Mouse (Mus musculus) gastrocnemius, postnatal 36 days (tissue): ENCODE measurements around the gene Gzmn. TPM values are rescaled to one million over a fixed set of nuclear protein-coding genes. Genes with fewer than 3 reads are reported as not detected.
"Not testable (repeated sequence)": the region's sequence is repeated elsewhere in the genome, so short reads cannot be mapped to it uniquely, and the experiment has no call there.

Experiments used
- DNase-seq, 2 experiments: peaks; one replicate each; pipeline ENCODE4 v3.0.0; 2022
- intact Hi-C: fragments of 180-260 bp; cut with DNase I; formaldehyde crosslinking; loops from one replicate; pipeline ENCODE4 v1.15.1; 2025
- long read RNA-seq, 2 experiments: library from polyadenylated mRNA; stranded (forward); transcript quantifications; one replicate each; pipeline ENCODE4 v2.0.0; 2021
- total RNA-seq, 2 experiments: library from RNA; stranded (reverse); gene quantifications; 2 replicates each; pipeline ENCODE4 v1.2.3; 2021

The Gzmn gene
- total RNA-seq = not detected
- long read RNA-seq, experiment 1 = 0 reads
- long read RNA-seq, experiment 2 = 0 reads

DNA sequence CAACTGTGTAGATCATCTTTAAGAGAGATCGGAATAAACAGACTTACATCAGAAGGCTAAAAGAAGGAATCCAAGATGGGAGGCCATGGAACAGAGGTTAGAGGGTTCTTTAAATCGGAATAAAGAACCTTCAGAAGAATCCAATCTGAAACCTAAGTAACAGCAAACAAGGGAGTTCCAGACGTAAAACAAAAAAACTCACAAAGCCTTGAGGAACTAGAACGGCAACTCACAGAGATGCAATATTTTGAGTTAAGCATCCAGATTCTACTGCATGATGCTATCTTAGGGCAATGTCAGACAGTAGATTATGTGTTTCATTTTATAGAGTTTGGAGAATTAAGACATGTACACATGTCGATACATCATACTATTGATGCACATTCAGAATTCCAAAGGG, at the start of gene Gzmn:
TSS of gene Gzmn (minus strand) at position 101 of the 400 bp plus-strand sequence.
- no peak for DNase-seq
- intact Hi-C loops = no loop called here

DNA sequence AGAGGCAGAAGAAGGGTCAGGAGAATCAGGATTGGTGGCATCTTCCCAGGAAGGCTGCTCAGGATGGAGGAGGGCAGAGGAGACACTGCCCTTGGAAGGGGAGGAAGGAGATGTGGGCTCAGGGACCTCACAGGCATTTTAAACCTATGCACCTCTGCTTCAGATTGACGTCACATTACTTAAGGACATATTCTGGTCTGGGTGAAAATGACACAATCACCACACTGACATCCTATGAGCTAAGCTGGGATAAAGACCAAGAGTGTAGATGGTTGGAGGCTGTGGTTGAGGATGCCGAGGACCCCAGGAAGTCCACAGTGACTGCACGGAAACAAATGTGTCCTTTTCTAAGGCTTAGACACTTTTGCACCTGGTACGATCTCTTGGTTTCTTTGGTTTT, 36.9 kb upstream of the Gzmn start, which contains the start of gene Gzmf:
TSS of gene Gzmf (minus strand) at position 101 of the 400 bp plus-strand sequence.
- no peak for DNase-seq
- intact Hi-C loops = no loop called here

DNA sequence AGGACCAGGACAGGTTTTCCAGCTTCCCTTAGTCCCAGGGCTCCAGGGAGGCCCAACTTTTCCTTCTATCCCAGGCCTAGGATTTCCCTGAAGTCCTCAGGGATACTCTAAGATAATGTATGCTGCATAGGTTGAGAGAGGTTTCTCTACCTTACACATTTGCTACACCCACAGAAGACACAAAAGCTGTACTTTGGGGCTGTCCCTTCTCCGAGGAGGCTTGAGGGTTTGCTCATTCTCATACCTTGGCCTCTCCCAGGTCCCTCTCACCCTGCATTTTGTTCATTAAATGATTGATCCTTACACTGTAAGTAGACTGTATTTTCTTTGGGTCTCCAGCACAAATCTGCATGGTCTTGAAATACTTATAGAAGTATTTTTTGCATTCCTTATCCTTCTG, 31.2 kb upstream of the Gzmn start:
- intact Hi-C loops = loop anchor here (5.0 kb wide), 1 partner anchor 97 kb away; no protein-coding TSS in a partner anchor
- no peak for DNase-seq

DNA sequence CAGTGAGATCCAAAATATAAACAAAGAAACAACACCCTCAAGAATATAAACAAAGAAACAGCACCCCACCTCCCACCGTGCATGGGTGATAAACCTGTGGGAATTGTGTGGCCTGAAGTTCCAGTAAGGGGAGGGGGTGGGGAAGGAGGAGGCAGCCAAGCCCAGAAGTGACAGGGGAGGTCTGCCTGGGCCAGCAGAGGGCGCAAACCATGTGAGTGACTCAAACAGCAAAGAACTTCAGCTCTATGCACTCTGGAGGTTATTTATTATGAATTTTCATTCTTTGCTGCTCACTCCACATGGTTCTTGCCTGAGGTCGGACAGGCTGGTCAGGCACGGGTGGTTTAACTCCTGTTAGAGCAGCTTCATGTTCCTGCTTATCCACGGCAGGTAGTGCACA, 30.6 kb upstream of the Gzmn start:
- not testable (repeated sequence) for DNase-seq
- intact Hi-C loops = loop anchor here (5.0 kb wide), 1 partner anchor 97 kb away; no protein-coding TSS in a partner anchor

DNA sequence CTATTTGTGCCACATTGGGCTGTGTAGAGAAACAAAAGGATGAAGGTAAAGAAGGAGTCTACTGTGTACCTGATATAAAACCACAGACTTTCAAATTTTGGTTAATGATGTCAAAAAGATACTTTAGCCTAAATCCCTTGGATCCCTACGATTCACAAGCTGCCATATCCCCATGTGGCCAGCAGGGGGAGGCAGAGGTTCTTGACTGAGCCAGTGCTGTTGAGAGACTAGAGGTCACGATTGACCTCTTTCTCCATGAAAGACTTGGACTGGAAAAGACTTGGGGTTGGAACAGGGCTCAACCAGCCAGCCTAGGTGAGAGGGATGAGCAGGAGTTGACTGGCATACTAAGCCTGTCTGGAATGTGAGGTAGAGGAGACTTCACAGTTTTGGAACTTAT, 29.6 kb upstream of the Gzmn start:
- intact Hi-C loops = no loop called here

DNA sequence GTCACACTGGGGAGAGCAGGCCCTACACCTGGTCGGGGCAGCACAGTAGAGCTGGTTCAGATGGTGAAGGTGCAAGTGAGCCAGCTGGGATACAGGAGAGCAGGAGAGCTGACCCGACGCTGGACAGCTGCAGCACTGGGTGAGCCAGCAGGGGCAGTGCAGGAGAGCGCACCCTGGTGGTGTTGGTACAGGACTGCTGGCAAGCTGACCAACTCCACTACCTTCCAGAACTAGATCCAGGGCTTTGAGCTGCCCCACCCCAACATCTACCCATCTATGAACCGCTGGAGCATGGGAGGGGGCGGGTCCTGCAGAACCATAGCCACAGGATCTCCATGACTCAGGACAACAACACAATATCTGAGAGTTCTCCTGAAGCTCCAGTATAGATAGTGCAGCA, 12.5 kb upstream of the Gzmn start:
- intact Hi-C loops = no loop called here
- DNase-seq = no peak

More for the DNA sequence above, 29.6 kb upstream of the Gzmn start:
- DNase-seq = peak; percentile 15 to 39

DNA sequence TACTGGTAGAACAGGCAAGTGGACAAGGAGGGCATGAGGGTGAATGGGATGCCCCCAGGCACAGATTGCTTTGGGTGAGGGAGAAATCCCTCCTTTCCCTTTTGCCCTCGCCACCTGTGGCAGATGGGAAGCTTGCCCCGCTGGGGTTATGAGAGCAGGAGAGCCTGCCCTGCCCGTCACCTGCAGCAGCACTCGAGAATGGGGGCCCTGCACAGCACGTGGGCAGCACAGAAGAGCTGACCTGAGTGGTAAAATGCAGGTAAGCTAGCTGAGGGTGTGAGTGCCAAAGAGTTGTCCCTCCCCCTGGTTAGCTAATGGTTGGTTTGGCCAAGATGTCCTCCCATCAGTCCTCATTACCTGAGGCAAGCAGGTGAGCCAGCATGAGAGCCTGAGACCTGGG, 12.1 kb upstream of the Gzmn start:
- intact Hi-C loops = no loop called here
- DNase-seq = no peak

DNA sequence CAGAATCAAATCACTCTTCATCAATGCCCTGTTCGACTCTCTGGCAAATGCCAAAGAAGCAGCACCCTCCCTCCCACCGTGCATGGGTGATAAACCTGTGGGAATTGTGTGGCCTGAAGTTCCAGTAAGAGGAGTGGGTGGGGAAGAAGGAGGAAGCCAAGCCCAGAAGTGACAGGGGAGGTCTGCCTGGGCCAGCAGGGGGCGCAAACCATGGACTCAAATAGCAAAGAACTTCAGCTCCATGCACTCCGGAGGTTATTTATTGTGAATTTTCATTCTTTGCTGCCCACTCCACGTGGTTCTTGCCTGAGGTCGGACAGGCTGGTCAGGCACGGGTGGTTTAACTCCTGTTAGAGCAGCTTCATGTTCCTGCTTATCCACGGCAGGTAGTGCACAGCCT, 3.3 kb upstream of the Gzmn start:
- DNase-seq, intact Hi-C loops: not testable (repeated sequence)

DNA sequence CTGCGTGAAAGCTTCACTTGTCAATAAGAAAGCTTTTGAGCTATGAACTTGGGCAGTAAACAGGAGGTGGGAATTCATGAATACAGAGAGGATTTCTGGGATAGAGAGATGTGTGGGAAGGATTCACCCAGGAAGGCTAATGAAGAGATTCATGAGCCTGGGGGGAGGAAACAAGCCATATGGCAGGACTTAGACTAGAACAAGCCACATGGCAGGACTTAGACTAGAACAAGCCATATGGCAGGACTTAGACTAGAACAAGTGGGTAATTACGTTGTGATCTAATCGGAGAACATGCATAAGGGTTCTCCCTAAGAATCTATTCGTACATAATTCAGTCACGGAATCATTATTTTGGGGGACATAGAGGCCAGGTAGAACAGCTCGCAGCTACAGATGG, 1.0 kb downstream of the Gzmn start:
- no peak for DNase-seq
- intact Hi-C loops = no loop called here

DNA sequence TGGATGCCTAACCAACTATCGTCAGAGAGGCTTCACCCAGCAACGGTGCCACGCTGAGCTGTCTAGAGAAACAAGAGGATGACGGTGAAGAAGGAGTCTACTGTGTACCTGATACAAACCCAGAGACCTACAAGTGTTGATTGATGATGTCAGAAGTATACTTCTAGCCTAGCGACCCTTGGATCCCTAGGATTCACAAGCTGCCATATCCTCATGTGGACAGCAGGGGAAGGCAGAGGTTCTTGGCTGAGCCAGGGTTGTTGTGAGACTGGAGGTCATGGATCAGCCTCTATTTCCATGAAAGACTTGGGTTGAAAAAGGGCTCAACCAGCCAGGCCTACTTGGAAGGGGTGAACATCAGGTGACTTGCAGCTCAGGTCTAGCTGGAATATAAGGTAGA, 1.7 kb downstream of the Gzmn start:
- DNase-seq = no peak
- intact Hi-C loops = no loop called here

DNA sequence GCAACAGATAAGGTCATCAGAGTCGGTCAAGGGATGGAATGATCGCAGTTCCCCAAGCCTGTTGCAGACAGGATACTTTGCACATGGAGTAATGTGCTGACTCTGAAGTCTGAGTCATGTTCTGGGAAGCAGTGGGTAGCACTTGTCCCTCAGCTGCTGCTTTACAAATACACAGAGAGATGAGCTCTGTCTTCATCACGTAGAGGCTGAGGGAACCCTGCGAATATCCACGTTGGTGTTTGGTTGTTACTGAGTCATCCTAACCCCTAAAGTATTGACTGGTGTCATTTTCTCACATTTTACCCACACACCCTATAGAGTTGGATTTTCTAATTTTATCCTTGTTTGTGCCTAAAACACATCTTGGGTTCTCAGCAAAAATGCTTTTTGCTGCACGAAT, 6.4 kb downstream of the Gzmn start:
- intact Hi-C loops = no loop called here
- no peak for DNase-seq

DNA sequence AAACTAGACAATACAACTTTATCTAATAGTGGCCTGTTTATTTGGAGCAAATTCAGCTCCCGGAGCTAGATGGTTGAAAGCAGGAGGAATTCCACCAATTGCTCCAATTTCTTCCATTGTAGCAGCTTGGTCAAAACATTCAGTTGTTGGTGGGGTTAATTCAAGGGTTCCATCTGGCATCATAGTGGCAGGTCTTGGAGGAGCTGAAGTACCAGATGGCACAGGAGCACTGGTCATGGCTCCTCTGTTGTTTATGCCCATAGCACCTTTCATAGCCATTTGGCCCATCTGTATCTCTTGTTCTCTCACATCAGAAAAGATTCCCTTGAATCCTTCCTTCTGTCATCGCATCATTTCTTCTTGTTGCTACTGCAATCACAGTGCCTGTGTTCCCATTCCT, 12.3 kb downstream of the Gzmn start:
- intact Hi-C loops = no loop called here
- DNase-seq = no peak

DNA sequence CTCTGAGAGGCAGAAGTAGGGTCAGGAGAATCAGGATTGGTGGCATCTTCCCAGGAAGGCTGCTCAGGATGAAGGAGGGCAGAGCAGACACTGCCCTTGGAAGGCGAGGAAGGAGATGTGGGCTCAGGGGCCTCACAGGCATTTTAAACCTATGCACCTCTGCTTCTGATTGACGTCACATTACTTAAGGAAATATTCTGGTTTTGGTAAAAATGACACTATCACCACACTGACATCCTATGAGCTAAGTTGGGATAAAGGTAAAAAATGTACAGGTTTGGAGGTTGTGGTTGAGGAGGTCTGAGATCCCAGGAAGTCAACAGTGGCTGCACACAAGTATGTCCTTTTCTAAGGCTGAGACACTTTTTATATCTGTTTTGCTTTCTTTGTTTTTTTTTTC, 14.9 kb downstream of the Gzmn start, which contains the start of gene Gzmg:
TSS of gene Gzmg (minus strand) at position 101 of the 400 bp plus-strand sequence.
- DNase-seq, intact Hi-C loops: not testable (repeated sequence)

DNA sequence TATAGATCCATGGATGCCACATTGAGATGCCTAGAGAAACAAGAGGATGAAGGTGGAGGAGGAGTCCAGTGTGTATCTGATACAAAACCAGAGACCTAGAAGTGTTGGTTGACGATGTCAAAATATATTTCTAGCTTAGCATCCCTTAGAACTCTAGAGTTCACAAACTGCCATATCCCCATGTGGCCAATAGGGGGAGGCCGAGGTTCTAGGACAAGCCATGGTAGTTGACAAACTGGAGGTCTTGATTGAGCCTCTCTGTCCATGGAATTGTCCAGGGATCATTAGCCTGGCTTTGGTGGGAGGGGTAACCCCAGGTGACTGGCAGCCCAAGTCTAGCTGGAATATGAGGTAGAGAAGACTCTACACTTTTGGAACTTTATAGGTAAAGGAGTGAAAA, 19.1 kb downstream of the Gzmn start:
- intact Hi-C loops = loop anchor here (1.0 kb wide), 1 partner anchor 15 kb away; no protein-coding TSS in a partner anchor

DNA sequence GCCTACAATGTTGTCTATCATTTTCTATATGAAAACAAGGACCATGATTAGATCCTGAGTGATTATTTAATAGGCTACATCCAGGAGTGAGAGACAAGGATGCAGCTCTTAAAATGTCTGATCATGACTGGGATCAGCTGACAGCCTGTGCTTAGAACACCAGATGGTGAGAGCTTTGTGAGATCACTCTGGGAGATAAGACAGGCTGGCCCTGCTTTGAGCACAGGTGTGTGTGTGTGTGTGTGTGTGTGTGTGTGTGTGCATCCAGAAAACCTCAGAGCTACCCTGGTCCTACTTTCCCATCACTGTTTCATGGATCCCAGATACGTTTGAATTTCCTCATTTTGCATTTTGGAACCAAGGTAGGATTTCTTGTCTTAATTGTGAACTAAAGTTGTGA, 40.7 kb downstream of the Gzmn start:
- intact Hi-C loops, DNase-seq: not testable (repeated sequence)

More for the DNA sequence above, 19.1 kb downstream of the Gzmn start:
- no peak for DNase-seq

DNA sequence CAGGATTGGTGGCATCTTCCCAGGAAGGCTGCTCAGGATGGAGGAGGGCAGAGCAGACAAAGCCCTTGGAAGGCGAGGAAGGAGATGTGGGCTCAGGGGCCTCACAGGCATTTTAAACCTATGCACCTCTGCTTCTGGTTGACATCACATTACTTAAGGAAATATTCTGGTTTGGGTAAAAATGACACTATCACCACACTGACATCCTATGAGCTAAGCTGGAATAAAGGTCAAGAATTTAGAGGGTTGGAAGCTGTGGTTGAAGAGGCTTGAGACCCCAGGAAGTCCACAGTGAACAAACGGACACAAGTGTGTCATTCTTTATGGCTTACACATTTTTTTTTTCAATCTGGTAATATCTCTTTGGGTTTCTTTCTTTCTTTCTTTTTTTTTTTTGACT, 41.9 kb downstream of the Gzmn start, which contains the start of gene Gzmd:
TSS of gene Gzmd (minus strand) at position 101 of the 400 bp plus-strand sequence.
- DNase-seq = not testable (repeated sequence)

DNA sequence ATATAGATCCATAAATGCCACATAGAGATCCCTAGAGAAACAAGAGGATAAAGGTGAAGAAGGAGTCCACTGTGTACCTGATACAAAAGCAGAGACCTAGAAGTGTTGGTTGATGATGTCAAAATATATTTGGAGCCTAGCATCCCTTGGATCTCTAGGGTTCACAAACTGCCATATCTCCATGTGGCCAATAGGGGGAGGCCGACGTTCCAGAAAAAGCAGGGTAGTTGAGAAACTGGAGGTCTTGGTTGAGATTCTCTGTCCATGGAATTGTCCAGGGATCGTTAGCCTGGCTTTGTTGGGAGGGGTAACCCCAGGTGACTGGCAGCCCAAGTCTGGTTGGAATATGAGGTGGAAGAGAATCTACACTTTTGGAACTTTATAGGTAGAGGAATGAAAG, 46.1 kb downstream of the Gzmn start:
- no peak for DNase-seq
- intact Hi-C loops = no loop called here

More for the DNA sequence above, 41.9 kb downstream of the Gzmn start, which contains the start of gene Gzmd:
- intact Hi-C loops = not testable (repeated sequence)

DNA sequence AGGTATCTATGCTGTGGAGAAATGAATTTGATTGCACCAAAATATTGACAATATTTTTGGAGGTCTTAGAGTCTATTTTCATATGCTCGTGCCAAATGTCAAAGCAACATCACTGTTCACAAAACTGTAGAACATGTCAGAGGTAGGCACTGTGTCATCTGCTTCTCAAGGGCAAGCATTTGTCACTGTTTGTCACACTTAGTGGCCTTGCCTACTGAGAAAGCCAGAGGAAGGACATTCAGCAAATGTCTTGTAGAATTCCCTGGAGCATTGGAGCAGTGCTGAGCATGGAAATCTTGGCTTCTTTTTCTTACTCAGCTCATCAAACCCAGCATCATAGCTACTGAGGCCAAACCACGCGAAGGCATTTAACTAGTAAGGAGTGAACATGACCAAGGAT, 50.9 kb downstream of the Gzmn start:
- intact Hi-C loops = no loop called here
- no peak for DNase-seq

DNA sequence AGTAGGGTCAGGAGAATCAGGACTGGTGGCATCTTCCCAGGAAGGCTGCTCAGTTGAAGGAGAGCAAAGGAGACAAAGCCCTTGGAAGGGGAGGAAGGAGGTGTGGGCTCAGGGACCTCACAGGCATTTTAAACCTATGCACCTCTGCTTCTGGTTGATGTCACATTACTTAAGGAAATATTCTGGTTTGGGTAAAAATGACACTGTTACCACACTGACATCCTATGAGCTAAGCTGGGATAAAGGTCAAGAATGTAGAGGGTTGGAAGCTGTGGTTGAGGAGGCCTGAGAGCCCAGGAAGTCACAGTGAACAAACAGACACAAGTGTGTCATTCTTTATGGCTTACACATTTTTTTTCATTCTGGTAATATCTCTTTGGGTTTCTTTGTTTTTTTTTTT, 53.9 kb downstream of the Gzmn start, which contains the start of gene Gzme:
TSS of gene Gzme (minus strand) at position 101 of the 400 bp plus-strand sequence.
- intact Hi-C loops = no loop called here
- no peak for DNase-seq
